Mouse (Mus musculus): ENCODE data around the gene Tbx6.
A peak's percentile ranks its signal among the peaks of the same experiment; 100 is the strongest.

DNA sequence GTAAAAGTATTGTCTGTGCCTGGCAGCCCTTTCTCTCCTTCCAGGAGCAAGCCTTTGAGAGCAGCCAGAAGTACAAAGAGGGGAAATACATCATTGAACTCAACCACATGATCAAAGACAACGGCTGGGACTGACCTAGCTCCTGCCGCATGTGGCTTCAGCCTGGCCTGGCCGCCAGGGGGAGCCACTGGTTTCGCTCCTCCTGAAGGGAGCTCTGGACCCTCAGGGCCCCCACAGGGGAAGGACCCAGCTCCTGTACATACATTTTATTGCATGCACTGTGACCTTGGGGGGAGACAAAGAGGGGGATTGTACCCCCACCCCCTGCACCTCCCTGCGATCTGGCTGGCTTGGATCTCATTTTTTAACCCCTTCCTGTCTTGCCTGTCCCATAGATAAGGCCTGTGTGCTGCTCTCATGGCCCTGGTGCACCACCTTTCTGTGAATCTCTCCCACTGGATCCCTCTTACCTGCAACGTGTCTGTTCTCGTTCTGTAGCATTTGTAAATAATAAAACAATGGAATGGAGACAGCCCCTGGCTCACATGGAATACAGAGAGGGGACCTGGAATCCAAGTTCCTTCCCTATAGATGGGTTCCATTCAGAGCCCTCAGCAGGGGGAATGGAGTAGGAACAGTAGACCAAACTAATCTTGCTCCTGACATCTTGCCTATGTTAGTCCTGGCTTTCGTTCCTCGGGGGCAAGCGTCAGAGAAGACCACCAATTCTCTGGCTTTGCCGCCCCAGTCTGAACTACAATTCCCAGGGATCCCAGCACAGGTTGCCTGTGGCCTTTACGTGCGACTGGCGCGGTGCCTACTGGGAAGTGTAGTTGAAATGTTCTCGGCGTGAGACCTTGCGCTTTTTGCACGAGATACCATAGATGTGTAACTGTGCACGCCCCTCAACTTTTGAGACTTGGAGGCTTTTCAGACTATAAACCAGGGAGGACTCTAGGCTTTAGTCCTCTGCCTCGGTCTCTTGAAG, 1.0 kb upstream of the Tbx6 start:
- TF ChIP-seq JUND (IDR thresholded peaks at IDR 0.05; ENCODE audit: low read depth, low read length) (no peak), NRF1 (IDR thresholded peaks at IDR 0.05; ENCODE audit: insufficient read depth, low read depth, low read length, poor library complexity, severe bottlenecking) (no peak), TBP (IDR thresholded peaks at IDR 0.05; ENCODE audit: low read depth, low read length) (peak; percentile 25; the same call in 1 of the 2 replicates), ZMIZ1 (IDR thresholded peaks at IDR 0.05; ENCODE audit: low read depth, low read length) (0 out of 2 replicates have a peak, but pooled peaks have one; percentile 25)
